Mouse (Mus musculus): ENCODE measurements at regions not wholly inside any gene's neighbourhood (a gene's known extent, or its start where the extent isn't known, plus 50 kb on each side); places are given as distances from the start of the nearest gene placed in this dataset.

DNA sequence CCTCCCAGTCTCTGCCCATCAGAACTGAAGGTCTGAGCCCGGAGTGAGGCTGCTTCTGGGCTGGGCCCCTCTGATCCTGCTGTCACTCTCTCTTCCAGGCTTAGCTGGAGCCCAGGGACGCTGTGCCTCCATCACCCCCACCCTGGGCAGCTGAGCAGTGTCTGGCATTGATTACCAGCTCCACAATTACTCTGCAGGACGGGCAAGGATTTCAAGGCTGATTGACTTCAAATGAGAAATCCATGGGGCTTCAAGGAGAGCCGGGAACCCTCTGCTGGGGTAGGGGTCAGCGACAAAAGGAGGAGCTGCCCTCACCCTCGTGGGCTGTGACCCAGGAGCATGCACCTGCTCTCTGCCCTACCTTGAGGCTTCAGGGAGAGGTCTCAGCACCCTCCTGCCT is 107.1 kb upstream of the Csf3r start:
- no peak for ATAC-seq (ENCODE audit: insufficient read depth, low FRiP score)

DNA sequence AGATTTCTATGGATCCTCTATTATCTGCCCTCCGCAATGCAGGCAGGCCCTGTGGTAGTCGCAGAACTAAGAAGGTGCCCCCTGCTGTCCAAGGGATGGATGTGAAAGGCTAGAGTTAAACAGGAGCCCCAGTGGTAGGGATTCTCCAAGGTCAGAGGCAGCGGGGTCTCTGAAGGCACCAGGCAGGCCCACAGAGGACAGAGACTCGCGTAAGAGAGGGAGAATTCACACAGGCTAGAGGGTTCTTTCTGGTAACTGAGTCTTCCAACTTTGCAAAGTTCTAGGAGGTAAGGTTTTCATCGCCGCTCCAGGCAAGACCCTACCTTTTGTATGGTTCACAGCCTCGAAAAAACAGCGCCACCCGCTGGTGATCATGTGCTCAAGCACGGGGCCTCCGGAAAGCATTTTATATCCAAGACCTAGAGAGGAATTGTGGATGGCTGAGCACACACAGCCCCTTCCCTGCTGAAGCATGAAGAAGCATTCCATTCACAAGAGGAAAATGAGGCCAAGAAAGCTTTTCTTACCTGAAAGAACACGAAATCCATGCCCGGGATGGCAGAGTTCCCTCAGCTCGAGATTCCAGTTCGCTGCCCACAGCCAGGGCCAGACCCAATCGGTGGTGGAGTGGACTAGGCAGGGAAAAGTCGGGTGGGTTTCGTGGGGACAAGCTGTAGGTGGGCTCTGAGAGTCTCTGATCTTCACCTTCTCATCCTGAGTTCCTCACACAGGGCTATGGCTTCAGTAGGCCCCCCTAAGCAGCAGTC is 102.6 kb upstream of the Csf3r start:
- Histone ChIP-seq H3K4me1 (ENCODE audit: control insufficient read depth, insufficient read depth, low read length) (peaks cover 7% of the 10 kb centered on the region), H3K36me3 (ENCODE audit: control insufficient read depth, insufficient read depth, low read length) (no peaks in the 10 kb centered on the region), H3K4me2 (ENCODE audit: low read depth, low read length) (peak overlapping the region; percentile 19; the same call in 1 of the 2 replicates), H3K9ac (ENCODE audit: low read length) (no peak overlapping the region; the same call in 1 of the 2 replicates), H3K27ac (ENCODE audit: low read length) (no peak overlapping the region), H3K9me3 (replicated peaks; ENCODE audit: control insufficient read depth, low read length) (no peaks in the 10 kb centered on the region), H3K27me3 (ENCODE audit: control insufficient read depth, insufficient read depth, low read length) (no peaks in the 10 kb centered on the region), H3K4me3 (replicated peaks; ENCODE audit: low read length) (no peak overlapping the region)
- WGBS = 18% methylated on average over 19 of the region's 19 CpGs
- ATAC-seq (ENCODE audit: insufficient read depth, low FRiP score) = no peak

More for the DNA sequence above, 107.1 kb upstream of the Csf3r start:
- no peak overlapping the region for H3K4me3 ChIP-seq (replicated peaks; ENCODE audit: low read length)
- no peaks in the 10 kb centered on the region for H3K9me3 ChIP-seq (replicated peaks; ENCODE audit: control insufficient read depth, low read length)
- 0 out of 2 replicates have a peak, but pooled peaks cover under 1% of the 10 kb centered on the region for H3K27me3 ChIP-seq (ENCODE audit: control insufficient read depth, insufficient read depth, low read length)
- no peak overlapping the region for H3K9ac ChIP-seq (ENCODE audit: low read length)
- no peak overlapping the region for H3K27ac ChIP-seq (ENCODE audit: low read length)
- 53% methylated on average over 6 of the region's 6 CpGs for WGBS
- peaks cover 2% of the 10 kb centered on the region for H3K4me1 ChIP-seq (ENCODE audit: control insufficient read depth, insufficient read depth, low read length)
- H3K4me2 ChIP-seq (ENCODE audit: low read depth, low read length) = no peak overlapping the region
- H3K36me3 ChIP-seq (ENCODE audit: control insufficient read depth, insufficient read depth, low read length) = no peaks in the 10 kb centered on the region

- no peaks in the 10 kb centered on the region for H3K36me3 ChIP-seq (ENCODE audit: control insufficient read depth, insufficient read depth, low read length)
- peak overlapping the region; percentile 19; the same call in 1 of the 2 replicates for H3K4me2 ChIP-seq (ENCODE audit: low read depth, low read length)
- peak; percentile 60; the same call in 1 of the 2 replicates for ATAC-seq (ENCODE audit: insufficient read depth, low FRiP score)
Observed at GRCm38 (mm10) chr4:125922317-125922878, 102.0 kb upstream of the Csf3r start.

GRCm38 (mm10) chr4:125923225-125923624 is 101.1 kb upstream of the Csf3r start:
- Histone ChIP-seq H3K27me3 (ENCODE audit: control insufficient read depth, insufficient read depth, low read length) (no peaks in the 10 kb centered on the region), H3K4me2 (ENCODE audit: low read depth, low read length) (no peak overlapping the region), H3K4me1 (ENCODE audit: control insufficient read depth, insufficient read depth, low read length) (peaks cover 7% of the 10 kb centered on the region), H3K9me3 (replicated peaks; ENCODE audit: control insufficient read depth, low read length) (no peaks in the 10 kb centered on the region), H3K4me3 (replicated peaks; ENCODE audit: low read length) (no peak overlapping the region), H3K9ac (ENCODE audit: low read length) (no peak overlapping the region), H3K27ac (ENCODE audit: low read length) (no peak overlapping the region), H3K36me3 (ENCODE audit: control insufficient read depth, insufficient read depth, low read length) (no peaks in the 10 kb centered on the region)
- no peak for ATAC-seq (ENCODE audit: insufficient read depth, low FRiP score)
- 31% methylated on average over 7 of the region's 7 CpGs for WGBS

More at GRCm38 (mm10) chr4:125922317-125922878, 102.0 kb upstream of the Csf3r start:
- Histone ChIP-seq H3K9ac (ENCODE audit: low read length) (no peak overlapping the region), H3K27ac (ENCODE audit: low read length) (no peak overlapping the region), H3K27me3 (ENCODE audit: control insufficient read depth, insufficient read depth, low read length) (no peaks in the 10 kb centered on the region), H3K9me3 (replicated peaks; ENCODE audit: control insufficient read depth, low read length) (no peaks in the 10 kb centered on the region), H3K4me3 (replicated peaks; ENCODE audit: low read length) (no peak overlapping the region), H3K4me1 (ENCODE audit: control insufficient read depth, insufficient read depth, low read length) (peaks cover 7% of the 10 kb centered on the region)
- 12% methylated on average over 11 of the region's 11 CpGs for WGBS

DNA sequence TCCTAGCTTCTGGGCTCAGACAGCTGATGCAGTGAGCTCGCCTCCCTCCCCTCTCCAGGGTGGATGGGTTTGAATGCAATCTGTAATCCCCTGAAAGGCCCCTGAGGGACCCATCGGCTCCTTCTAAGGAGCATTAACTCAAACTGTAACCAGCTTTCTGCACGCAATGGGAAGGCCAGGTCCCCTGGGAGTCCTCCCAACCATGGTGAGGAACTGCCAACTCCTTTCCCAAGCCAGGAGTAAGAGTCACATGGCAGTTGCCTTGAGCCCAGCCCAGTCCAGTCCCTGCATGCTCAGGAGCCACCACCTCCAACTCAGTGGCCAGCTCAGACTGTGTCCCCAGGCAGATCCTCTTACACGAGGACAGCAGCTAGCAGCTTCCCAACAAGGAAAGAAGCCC is 96.2 kb upstream of the Csf3r start:
- H3K36me3 ChIP-seq (ENCODE audit: control insufficient read depth, insufficient read depth, low read length) = no peaks in the 10 kb centered on the region
- H3K4me3 ChIP-seq (replicated peaks; ENCODE audit: low read length) = no peak overlapping the region
- no peak overlapping the region for H3K9ac ChIP-seq (ENCODE audit: low read length)
- H3K27ac ChIP-seq (ENCODE audit: low read length) = no peak overlapping the region
- no peaks in the 10 kb centered on the region; the same call in 1 of the 2 replicates for H3K4me1 ChIP-seq (ENCODE audit: control insufficient read depth, insufficient read depth, low read length)
- no peaks in the 10 kb centered on the region for H3K27me3 ChIP-seq (ENCODE audit: control insufficient read depth, insufficient read depth, low read length)
- no peak for ATAC-seq (ENCODE audit: insufficient read depth, low FRiP score)
- H3K4me2 ChIP-seq (ENCODE audit: low read depth, low read length) = no peak overlapping the region
- 65% methylated on average over 4 of the region's 4 CpGs for WGBS
- H3K9me3 ChIP-seq (replicated peaks; ENCODE audit: control insufficient read depth, low read length) = no peaks in the 10 kb centered on the region

GRCm38 (mm10) chr4:125929122-125929772 is 95.1 kb upstream of the Csf3r start:
- no peak overlapping the region for H3K4me2 ChIP-seq (ENCODE audit: low read depth, low read length)
- H3K9me3 ChIP-seq (replicated peaks; ENCODE audit: control insufficient read depth, low read length) = no peaks in the 10 kb centered on the region
- H3K4me3 ChIP-seq (replicated peaks; ENCODE audit: low read length) = no peak overlapping the region
- H3K9ac ChIP-seq (ENCODE audit: low read length) = no peak overlapping the region
- H3K36me3 ChIP-seq (ENCODE audit: control insufficient read depth, insufficient read depth, low read length) = no peaks in the 10 kb centered on the region
- no peak for ATAC-seq (ENCODE audit: insufficient read depth, low FRiP score)
- no peaks in the 10 kb centered on the region; the same call in 1 of the 2 replicates for H3K4me1 ChIP-seq (ENCODE audit: control insufficient read depth, insufficient read depth, low read length)
- no peaks in the 10 kb centered on the region for H3K27me3 ChIP-seq (ENCODE audit: control insufficient read depth, insufficient read depth, low read length)
- no peak overlapping the region for H3K27ac ChIP-seq (ENCODE audit: low read length)
- WGBS = 59% methylated on average over 17 of the region's 17 CpGs

GRCm38 (mm10) chr4:125930764-125931163 is 93.6 kb upstream of the Csf3r start:
- Histone ChIP-seq H3K9ac (ENCODE audit: low read length) (no peak overlapping the region), H3K27me3 (ENCODE audit: control insufficient read depth, insufficient read depth, low read length) (no peaks in the 10 kb centered on the region), H3K27ac (ENCODE audit: low read length) (no peak overlapping the region), H3K36me3 (ENCODE audit: control insufficient read depth, insufficient read depth, low read length) (no peaks in the 10 kb centered on the region), H3K9me3 (replicated peaks; ENCODE audit: control insufficient read depth, low read length) (no peaks in the 10 kb centered on the region), H3K4me3 (replicated peaks; ENCODE audit: low read length) (no peak overlapping the region), H3K4me2 (ENCODE audit: low read depth, low read length) (no peak overlapping the region), H3K4me1 (ENCODE audit: control insufficient read depth, insufficient read depth, low read length) (no peaks in the 10 kb centered on the region; the same call in 1 of the 2 replicates)
- no peak for ATAC-seq (ENCODE audit: insufficient read depth, low FRiP score)
- 31% methylated on average over 10 of the region's 10 CpGs for WGBS

DNA sequence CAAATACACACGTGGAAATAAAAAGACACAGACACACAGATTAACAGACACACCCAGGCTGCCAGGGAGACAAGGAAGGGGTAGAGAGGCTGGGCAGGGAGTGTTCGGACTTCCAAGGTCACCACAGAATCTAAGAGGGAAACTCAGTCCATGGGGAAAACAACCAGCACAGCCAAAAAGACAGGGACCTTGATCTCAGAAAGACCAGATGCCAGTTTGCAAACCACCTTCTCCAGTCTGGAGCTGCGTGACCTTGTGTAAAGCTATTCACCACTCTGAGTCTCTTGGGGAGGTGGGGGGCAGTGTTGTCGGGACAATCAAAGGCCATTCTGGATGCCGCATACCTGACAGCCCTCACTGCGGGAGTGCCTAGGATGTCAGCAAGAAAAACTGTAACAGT is 93.0 kb upstream of the Csf3r start:
- WGBS = 43% methylated on average over 6 of the region's 6 CpGs

More for the DNA sequence above, 93.0 kb upstream of the Csf3r start:
- Histone ChIP-seq H3K4me2 (ENCODE audit: low read depth, low read length) (no peak overlapping the region), H3K36me3 (ENCODE audit: control insufficient read depth, insufficient read depth, low read length) (no peaks in the 10 kb centered on the region), H3K4me1 (ENCODE audit: control insufficient read depth, insufficient read depth, low read length) (no peaks in the 10 kb centered on the region; the same call in 1 of the 2 replicates), H3K4me3 (replicated peaks; ENCODE audit: low read length) (no peak overlapping the region), H3K27ac (ENCODE audit: low read length) (no peak overlapping the region), H3K9me3 (replicated peaks; ENCODE audit: control insufficient read depth, low read length) (no peaks in the 10 kb centered on the region), H3K27me3 (ENCODE audit: control insufficient read depth, insufficient read depth, low read length) (no peaks in the 10 kb centered on the region), H3K9ac (ENCODE audit: low read length) (no peak overlapping the region)
- ATAC-seq (ENCODE audit: insufficient read depth, low FRiP score) = no peak

All from stomach, embryonic 16.5 days (tissue).